Mouse (Mus musculus): ENCODE measurements around the gene Srbd1. TPM values are rescaled to one million over a fixed set of nuclear protein-coding genes. Genes with fewer than 3 reads are reported as not detected.

Gene Srbd1
- polyA plus RNA-seq, 1 experiment: not detected

GRCm38 (mm10) chr17:85974591-85974990 is 170.4 kb downstream of the Srbd1 start:
- no peaks in the 10 kb centered on the region for H3K4me1 ChIP-seq (ENCODE audit: control insufficient read depth, insufficient read depth, low read length)
- TF ChIP-seq CTCF (IDR thresholded peaks at IDR 0.05; ENCODE audit: insufficient read depth, low read depth, low read length): no peak
- no peak for TF ChIP-seq POLR2A (IDR thresholded peaks at IDR 0.05; ENCODE audit: insufficient read depth, low read depth, low read length)
- no peak overlapping the region for H3K4me3 ChIP-seq (ENCODE audit: insufficient read depth, low read depth, low read length)
- 91% methylated on average over 8 of the region's 8 CpGs for WGBS
- H3K27ac ChIP-seq (ENCODE audit: insufficient read depth, low read depth, low read length): no peak overlapping the region

GRCm38 (mm10) chr17:85971120-85971519 is 173.9 kb downstream of the Srbd1 start:
- Histone ChIP-seq H3K4me3 (ENCODE audit: insufficient read depth, low read depth, low read length) (no peak overlapping the region), H3K27ac (ENCODE audit: insufficient read depth, low read depth, low read length) (no peak overlapping the region), H3K4me1 (ENCODE audit: control insufficient read depth, insufficient read depth, low read length) (no peaks in the 10 kb centered on the region)
- WGBS: 73% methylated on average over 4 of the region's 4 CpGs
- TF ChIP-seq POLR2A (IDR thresholded peaks at IDR 0.05; ENCODE audit: insufficient read depth, low read depth, low read length): no peak
- TF ChIP-seq CTCF (IDR thresholded peaks at IDR 0.05; ENCODE audit: insufficient read depth, low read depth, low read length): no peak

- WGBS: 77% methylated on average over 6 of the region's 6 CpGs
- H3K4me1 ChIP-seq (ENCODE audit: control insufficient read depth, insufficient read depth, low read length): no peaks in the 10 kb centered on the region
- no peak overlapping the region for H3K27ac ChIP-seq (ENCODE audit: insufficient read depth, low read depth, low read length)
- TF ChIP-seq CTCF (IDR thresholded peaks at IDR 0.05; ENCODE audit: insufficient read depth, low read depth, low read length) (no peak), POLR2A (IDR thresholded peaks at IDR 0.05; ENCODE audit: insufficient read depth, low read depth, low read length) (no peak)
- H3K4me3 ChIP-seq (ENCODE audit: insufficient read depth, low read depth, low read length): no peak overlapping the region
These were observed 183.3 kb downstream of the Srbd1 start for GRCm38 (mm10) chr17:85961653-85962052.

- 94% methylated on average over 2 of the region's 2 CpGs for WGBS
- H3K4me3 ChIP-seq (ENCODE audit: insufficient read depth, low read depth, low read length): no peak overlapping the region
- H3K27ac ChIP-seq (ENCODE audit: insufficient read depth, low read depth, low read length): no peak overlapping the region
- H3K4me1 ChIP-seq (ENCODE audit: control insufficient read depth, insufficient read depth, low read length): peaks cover 5% of the 10 kb centered on the region
- TF ChIP-seq POLR2A (IDR thresholded peaks at IDR 0.05; ENCODE audit: insufficient read depth, low read depth, low read length) (no peak), CTCF (IDR thresholded peaks at IDR 0.05; ENCODE audit: insufficient read depth, low read depth, low read length) (no peak)
These were observed 193.2 kb downstream of the Srbd1 start for GRCm38 (mm10) chr17:85951771-85952170.

- H3K4me3 ChIP-seq (ENCODE audit: insufficient read depth, low read depth, low read length): no peak overlapping the region
- no peak overlapping the region for H3K27ac ChIP-seq (ENCODE audit: insufficient read depth, low read depth, low read length)
- TF ChIP-seq CTCF (IDR thresholded peaks at IDR 0.05; ENCODE audit: insufficient read depth, low read depth, low read length) (no peak), POLR2A (IDR thresholded peaks at IDR 0.05; ENCODE audit: insufficient read depth, low read depth, low read length) (no peak)
- peaks cover 5% of the 10 kb centered on the region for H3K4me1 ChIP-seq (ENCODE audit: control insufficient read depth, insufficient read depth, low read length)
- 35% methylated on average over 14 of the region's 14 CpGs for WGBS
These were observed 195.0 kb downstream of the Srbd1 start for GRCm38 (mm10) chr17:85949919-85950505.

GRCm38 (mm10) chr17:85948911-85949909 is 195.8 kb downstream of the Srbd1 start:
- no peak for TF ChIP-seq POLR2A (IDR thresholded peaks at IDR 0.05; ENCODE audit: insufficient read depth, low read depth, low read length)
- 61% methylated on average over 11 of the region's 11 CpGs for WGBS
- Histone ChIP-seq H3K27ac (ENCODE audit: insufficient read depth, low read depth, low read length) (no peak overlapping the region), H3K4me3 (ENCODE audit: insufficient read depth, low read depth, low read length) (no peak overlapping the region), H3K4me1 (ENCODE audit: control insufficient read depth, insufficient read depth, low read length) (peaks cover 5% of the 10 kb centered on the region)

GRCm38 (mm10) chr17:85944726-85945125 is 200.2 kb downstream of the Srbd1 start:
- Histone ChIP-seq H3K4me3 (ENCODE audit: insufficient read depth, low read depth, low read length) (no peak overlapping the region), H3K4me1 (ENCODE audit: control insufficient read depth, insufficient read depth, low read length) (no peaks in the 10 kb centered on the region; the same call in 1 of the 2 replicates), H3K27ac (ENCODE audit: insufficient read depth, low read depth, low read length) (no peak overlapping the region)
- 92% methylated on average over 4 of the region's 4 CpGs for WGBS
- TF ChIP-seq CTCF (IDR thresholded peaks at IDR 0.05; ENCODE audit: insufficient read depth, low read depth, low read length): no peak
- TF ChIP-seq POLR2A (IDR thresholded peaks at IDR 0.05; ENCODE audit: insufficient read depth, low read depth, low read length): no peak

GRCm38 (mm10) chr17:85943994-85944640 is 200.9 kb downstream of the Srbd1 start:
- Histone ChIP-seq H3K27ac (ENCODE audit: insufficient read depth, low read depth, low read length) (no peak overlapping the region), H3K4me1 (ENCODE audit: control insufficient read depth, insufficient read depth, low read length) (no peaks in the 10 kb centered on the region; the same call in 1 of the 2 replicates), H3K4me3 (ENCODE audit: insufficient read depth, low read depth, low read length) (no peak overlapping the region)
- no peak for TF ChIP-seq POLR2A (IDR thresholded peaks at IDR 0.05; ENCODE audit: insufficient read depth, low read depth, low read length)
- no peak for TF ChIP-seq CTCF (IDR thresholded peaks at IDR 0.05; ENCODE audit: insufficient read depth, low read depth, low read length)
- 82% methylated on average over 12 of the region's 12 CpGs for WGBS
